Mouse (Mus musculus) C2C12 (cell line): Measurements from ENCODE around the gene Gfral. TPM values are rescaled to one million over a fixed set of nuclear protein-coding genes. Genes with fewer than 3 reads are reported as not detected.
A peak's percentile ranks its signal among the peaks of the same experiment; 100 is the strongest.
"Not testable (repeated sequence)": the region's sequence is repeated elsewhere in the genome, so short reads cannot be mapped to it uniquely, and the experiment has no call there.

Experiments
- H3K27me3 ChIP-seq: one replicate; pipeline ENCODE4 v1.6.1; 2011; ENCODE audit not compliant: control insufficient read depth, insufficient read depth, insufficient read length
- H3K36me3 ChIP-seq: one replicate; pipeline ENCODE4 v1.6.1; 2011; ENCODE audit not compliant: control insufficient read depth, insufficient read depth
- H3K4me3 ChIP-seq: one replicate; pipeline ENCODE4 v1.5.1; 2011; ENCODE audit warnings: mild to moderate bottlenecking, control low read depth; ENCODE audit not compliant: poor library complexity, insufficient read depth, severe bottlenecking
- H3K79me2 ChIP-seq: one replicate; pipeline ENCODE4 v1.6.1; 2011; ENCODE audit not compliant: control insufficient read depth, insufficient read depth
- H3K79me3 ChIP-seq: one replicate; pipeline ENCODE4 v1.6.1; 2011; ENCODE audit warnings: low read depth, control low read depth
- H3ac ChIP-seq: one replicate; pipeline ENCODE3; 2011; ENCODE audit warnings: low read depth; ENCODE audit not compliant: control insufficient read depth, insufficient read length
- CEBPB ChIP-seq: IDR thresholded peaks from one replicate; pipeline ENCODE4 v1.6.1; 2011; ENCODE audit warnings: low read depth, mild to moderate bottlenecking, control low read depth, moderate library complexity
- CTCF ChIP-seq: IDR thresholded peaks from one replicate; pipeline ENCODE4 v1.5.1; 2011; ENCODE audit not compliant: control insufficient read depth, insufficient read depth, insufficient read length
- FOSL1 ChIP-seq: IDR thresholded peaks from one replicate; pipeline ENCODE4 v1.8.0; 2011; ENCODE audit warnings: mild to moderate bottlenecking, low read length; ENCODE audit not compliant: poor library complexity, insufficient read depth, severe bottlenecking
- MAX ChIP-seq: IDR thresholded peaks from one replicate; pipeline ENCODE4 v1.6.1; 2011; ENCODE audit warnings: mild to moderate bottlenecking, control low read depth
- MYOD1 ChIP-seq: IDR thresholded peaks from one replicate; pipeline ENCODE4 v1.6.1; 2011; ENCODE audit warnings: low read depth; ENCODE audit not compliant: control insufficient read depth, insufficient read length
- MYOG ChIP-seq: IDR thresholded peaks from one replicate; pipeline ENCODE4 v1.6.1; 2011; ENCODE audit not compliant: control insufficient read depth, insufficient read length; ENCODE audit errors: extremely low read depth
- USF1 ChIP-seq: IDR thresholded peaks from one replicate; pipeline ENCODE4 v1.6.1; 2011; ENCODE audit warnings: low read depth, mild to moderate bottlenecking, control low read depth, moderate library complexity
- polyA plus RNA-seq: library from polyadenylated mRNA; unstranded; fragments of >200 nt; fragmentation: generic; extraction: Trizol; gene quantifications from one replicate; pipeline ENCODE4 v1.2.1, GENCODE M21; 2012; ENCODE audit warnings: missing spikeins

Gene Gfral
- polyA plus RNA-seq, 1 experiment, result not detected

DNA sequence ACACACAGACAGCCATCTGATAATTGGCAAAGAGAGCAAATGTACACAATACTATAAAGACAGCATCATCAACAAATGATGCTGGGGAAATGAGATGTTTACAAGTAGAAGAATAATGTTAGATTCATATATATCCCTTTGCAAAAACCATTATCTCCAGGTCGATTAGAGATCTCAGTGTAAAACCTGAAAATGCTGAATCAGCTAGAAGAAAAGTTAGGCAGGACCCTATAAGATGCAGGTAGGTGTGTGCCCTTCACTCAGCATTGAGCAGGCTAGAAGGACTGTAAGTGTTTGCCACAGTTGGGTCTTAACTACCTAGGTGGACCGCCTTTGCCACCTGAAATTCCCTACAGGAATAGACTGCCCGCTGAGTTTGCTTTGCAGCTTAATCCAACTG lies 67.9 kb downstream of the Gfral start:
- no peaks in the 10 kb centered on the region for H3K79me3 ChIP-seq
- H3K36me3 ChIP-seq, result no peaks in the 10 kb centered on the region
- no peaks in the 10 kb centered on the region for H3K27me3 ChIP-seq
- no peak overlapping the region for H3ac ChIP-seq
- TF ChIP-seq USF1 (no peak), FOSL1 (no peak), MYOD1 (no peak), MYOG (no peak), MAX (no peak), CEBPB (no peak), CTCF (no peak)
- no peak overlapping the region for H3K4me3 ChIP-seq
- no peaks in the 10 kb centered on the region for H3K79me2 ChIP-seq

DNA sequence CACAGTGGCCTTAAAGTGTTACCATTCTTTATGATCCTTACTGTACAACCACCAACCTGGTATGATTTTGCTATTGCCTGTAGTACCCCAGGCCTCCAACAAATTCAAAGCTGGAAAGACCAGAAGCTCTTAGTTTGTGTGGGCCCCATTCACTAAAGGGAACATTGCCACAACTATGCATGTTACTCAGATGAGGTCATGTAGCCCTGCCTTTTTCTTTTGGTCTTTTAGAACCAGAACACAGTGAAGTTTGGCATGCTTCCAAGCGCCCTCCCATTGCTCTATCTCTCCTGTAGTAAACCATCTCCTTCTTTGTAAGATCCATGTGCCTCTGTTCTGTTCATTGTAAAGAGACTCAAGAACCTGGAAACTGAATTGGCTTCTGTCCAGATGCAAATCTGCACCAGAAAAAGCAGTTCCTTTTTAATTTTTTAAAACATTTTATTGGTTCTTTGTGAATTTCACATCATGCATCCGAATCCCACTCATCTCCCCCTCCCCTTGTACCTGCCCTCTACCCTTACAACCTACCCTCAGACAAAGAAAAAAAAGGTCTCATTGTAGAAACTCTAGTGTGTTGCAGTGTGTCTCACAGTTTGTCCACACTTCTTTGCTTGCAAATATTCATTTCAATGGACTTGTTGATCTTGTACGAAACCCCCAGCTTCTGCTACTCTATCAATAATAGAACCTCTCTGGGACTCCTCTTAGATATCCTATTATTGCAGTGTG lies 74.9 kb downstream of the Gfral start:
- Histone ChIP-seq H3ac (no peak overlapping the region), H3K79me3 (no peaks in the 10 kb centered on the region), H3K36me3 (no peaks in the 10 kb centered on the region), H3K79me2 (no peaks in the 10 kb centered on the region), H3K4me3 (no peak overlapping the region), H3K27me3 (no peaks in the 10 kb centered on the region)
- no peak for TF ChIP-seq MAX
- TF ChIP-seq CEBPB, result no peak
- TF ChIP-seq CTCF, result no peak
- TF ChIP-seq MYOD1, result no peak
- no peak for TF ChIP-seq MYOG
- TF ChIP-seq FOSL1, result no peak
- no peak for TF ChIP-seq USF1

DNA sequence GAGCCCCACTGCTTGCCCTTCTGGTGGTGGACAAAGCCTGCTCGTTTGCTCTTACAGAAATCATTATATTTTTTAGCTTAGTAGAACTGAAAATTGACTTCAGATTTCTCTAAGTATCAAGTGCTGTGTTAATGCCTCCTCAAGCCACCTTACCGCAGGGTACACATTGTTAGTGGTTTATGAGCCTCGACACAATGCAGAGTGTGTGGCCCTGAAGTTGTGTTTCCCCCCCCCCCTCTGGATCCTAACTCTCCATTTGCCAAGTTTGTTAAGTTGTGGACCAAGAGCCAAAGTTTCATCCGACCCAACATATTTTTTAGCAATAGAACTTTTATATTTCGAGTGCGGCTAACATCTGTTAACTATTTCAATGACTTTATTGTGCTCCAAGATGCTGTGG lies 79.4 kb downstream of the Gfral start:
- H3K79me3 ChIP-seq, result no peaks in the 10 kb centered on the region
- no peak overlapping the region for H3K4me3 ChIP-seq
- H3K36me3 ChIP-seq, result no peaks in the 10 kb centered on the region
- TF ChIP-seq MAX (no peak), USF1 (no peak), FOSL1 (no peak), MYOG (no peak), CTCF (no peak), CEBPB (no peak), MYOD1 (no peak)
- no peak overlapping the region for H3ac ChIP-seq
- no peaks in the 10 kb centered on the region for H3K27me3 ChIP-seq
- H3K79me2 ChIP-seq, result no peaks in the 10 kb centered on the region

DNA sequence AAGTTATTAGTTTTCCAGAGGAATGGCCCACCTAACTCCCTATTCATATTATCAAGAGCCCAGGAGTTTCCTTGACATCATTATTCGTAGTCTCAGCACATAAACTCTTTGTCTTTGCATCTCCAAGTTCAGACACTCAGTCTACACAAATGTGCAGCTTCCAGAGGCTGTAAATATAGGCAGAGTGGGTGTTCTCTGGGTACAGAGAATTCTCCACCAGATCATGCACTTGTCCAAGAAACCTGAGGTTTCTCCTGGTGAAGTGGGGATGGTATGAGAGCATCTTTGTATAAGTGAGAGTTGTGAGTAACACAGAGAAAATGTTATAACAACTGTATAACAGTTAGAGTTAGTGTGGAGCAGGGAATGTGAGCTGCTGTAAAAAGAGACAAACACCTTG lies 84.1 kb downstream of the Gfral start:
- TF ChIP-seq MYOG (no peak), CEBPB (no peak), FOSL1 (no peak), CTCF (no peak), MYOD1 (no peak), USF1 (no peak), MAX (no peak)
- H3K4me3 ChIP-seq, result no peak overlapping the region
- H3K79me2 ChIP-seq, result no peaks in the 10 kb centered on the region
- no peaks in the 10 kb centered on the region for H3K79me3 ChIP-seq
- H3ac ChIP-seq, result no peak overlapping the region
- no peaks in the 10 kb centered on the region for H3K27me3 ChIP-seq
- H3K36me3 ChIP-seq, result no peaks in the 10 kb centered on the region

DNA sequence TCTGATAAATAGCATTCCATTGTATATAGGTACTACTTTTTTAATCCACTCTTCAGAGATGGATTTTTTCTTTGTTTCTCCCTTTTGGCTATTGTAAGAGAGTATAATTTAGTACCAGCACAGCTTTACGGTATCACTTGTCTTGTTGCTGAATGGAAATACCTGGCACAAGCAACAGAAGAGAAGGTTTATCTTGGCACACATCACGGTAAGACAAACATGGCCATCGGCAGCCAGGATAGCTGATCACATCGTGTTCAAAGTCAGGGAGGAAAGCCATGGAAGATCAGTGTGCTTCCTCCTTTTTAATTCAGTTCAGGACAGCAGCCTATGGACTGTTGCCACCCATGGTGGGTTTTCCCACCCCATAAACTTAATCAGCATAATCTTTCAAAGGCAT lies 89.2 kb downstream of the Gfral start:
- Histone ChIP-seq H3K79me3 (no peaks in the 10 kb centered on the region), H3K27me3 (no peaks in the 10 kb centered on the region), H3K36me3 (no peaks in the 10 kb centered on the region), H3K4me3 (no peak overlapping the region), H3ac (no peak overlapping the region), H3K79me2 (no peaks in the 10 kb centered on the region)
- TF ChIP-seq MYOD1 (no peak), USF1 (no peak), CEBPB (no peak), CTCF (no peak)

DNA sequence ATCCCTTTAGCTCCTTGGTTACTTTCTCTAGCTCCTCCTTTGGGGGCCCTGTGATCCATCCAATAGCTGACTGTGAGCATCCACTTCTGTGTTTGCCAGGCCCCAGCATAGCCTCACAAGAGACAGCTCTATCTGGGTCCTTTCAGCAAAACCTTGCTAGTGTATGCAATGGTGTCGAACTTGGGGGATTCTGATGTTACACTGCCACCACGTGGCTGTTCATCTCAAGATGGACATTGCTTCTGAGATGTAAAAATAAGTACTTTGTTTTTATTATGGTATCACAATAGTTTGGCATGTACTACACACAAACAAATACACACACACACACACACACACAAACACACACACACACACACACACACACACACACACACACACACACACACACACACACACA lies 90.6 kb downstream of the Gfral start:
- not testable (repeated sequence) for H3K27me3 ChIP-seq, H3K4me3 ChIP-seq, H3K79me3 ChIP-seq, H3K36me3 ChIP-seq, H3K79me2 ChIP-seq, H3ac ChIP-seq
- TF ChIP-seq CTCF, result peak; percentile 31

Other genes with a start within 250 kb of the Gfral start
- gene Hmgcll1, start 198.8 kb downstream of the Gfral start, polyA plus RNA-seq, result 0.29 TPM
- not detected for gene Hcrtr2, start 110.2 kb upstream of the Gfral start, polyA plus RNA-seq